Mouse (Mus musculus): ENCODE data around the gene Fam210b.
"Not testable (repeated sequence)": the region's sequence is repeated elsewhere in the genome, so short reads cannot be mapped to it uniquely, and the experiment has no call there.

Fam210b gene

GRCm38 (mm10) chr2:172345258-172345738 is at the start of gene Fam210b:
TSS of gene Fam210b (plus strand) at chr2:172345565.
- peak; percentile 99 for DNase-seq

GRCm38 (mm10) chr2:172298083-172298482 is 47.3 kb upstream of the Fam210b start:
- no peak for DNase-seq

- no peak for DNase-seq
Measured at GRCm38 (mm10) chr2:172298542-172298941, 46.8 kb upstream of the Fam210b start.

DNA sequence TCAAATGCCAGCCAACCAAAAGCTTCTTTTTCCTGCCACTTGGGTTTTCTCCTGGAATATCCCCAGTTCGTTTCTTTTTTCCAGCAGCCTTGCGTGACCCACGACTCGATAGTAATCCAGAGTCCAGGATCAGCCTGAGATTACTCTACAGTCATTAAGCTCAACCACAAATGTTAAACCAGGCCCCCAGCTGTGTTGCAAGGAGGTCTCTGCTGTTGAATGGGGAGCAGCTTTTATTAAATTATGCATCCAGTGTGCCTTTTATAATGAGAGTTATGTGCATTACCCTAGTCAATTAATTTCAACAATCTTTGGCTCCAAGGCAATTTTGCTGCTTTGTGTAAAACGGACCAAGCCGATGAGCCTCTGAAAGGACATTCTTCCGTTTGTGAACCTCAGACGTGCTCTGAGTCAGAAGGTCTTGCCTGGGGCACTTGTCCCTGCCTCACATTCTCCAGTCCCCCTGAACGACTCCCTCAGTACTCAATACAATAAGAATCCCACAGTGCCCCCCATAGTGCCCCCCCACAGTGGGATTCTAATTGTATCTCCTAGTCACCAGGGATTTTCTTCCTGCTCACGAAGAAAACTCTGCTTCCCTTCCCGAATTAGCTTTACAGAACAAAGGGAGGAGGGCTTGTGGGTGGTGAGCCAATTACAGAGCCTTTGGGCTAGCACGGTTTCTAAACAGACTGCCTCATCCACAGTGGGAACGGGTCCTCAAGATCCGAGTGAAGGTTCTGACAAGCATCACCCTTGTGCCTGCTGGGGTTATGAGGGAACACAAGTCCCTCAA is 46.0 kb upstream of the Fam210b start:
- no peak for DNase-seq

- DNase-seq, result no peak
Measured at GRCm38 (mm10) chr2:172302396-172302795, 43.0 kb upstream of the Fam210b start.

GRCm38 (mm10) chr2:172304118-172304708 is 41.2 kb upstream of the Fam210b start:
- no peak for DNase-seq

DNA sequence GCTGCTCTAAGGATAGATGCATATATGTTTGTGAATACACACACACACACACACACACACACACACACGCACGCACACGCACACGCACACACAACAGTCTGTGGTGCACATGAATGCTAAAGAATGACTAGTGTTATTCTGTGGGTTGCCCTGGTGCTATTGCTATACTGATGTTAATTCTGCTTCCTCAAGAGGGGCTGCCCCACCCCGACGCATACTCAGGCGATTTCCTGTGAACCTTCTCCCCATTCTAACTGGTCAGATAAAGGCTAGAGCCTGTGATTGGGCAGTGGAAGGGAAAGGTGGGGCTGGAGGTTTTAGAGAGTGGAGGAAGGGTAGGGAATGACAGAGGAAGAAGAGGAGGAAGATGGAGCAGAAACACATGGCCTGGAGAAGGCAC is 39.8 kb upstream of the Fam210b start:
- not testable (repeated sequence) for DNase-seq

DNA sequence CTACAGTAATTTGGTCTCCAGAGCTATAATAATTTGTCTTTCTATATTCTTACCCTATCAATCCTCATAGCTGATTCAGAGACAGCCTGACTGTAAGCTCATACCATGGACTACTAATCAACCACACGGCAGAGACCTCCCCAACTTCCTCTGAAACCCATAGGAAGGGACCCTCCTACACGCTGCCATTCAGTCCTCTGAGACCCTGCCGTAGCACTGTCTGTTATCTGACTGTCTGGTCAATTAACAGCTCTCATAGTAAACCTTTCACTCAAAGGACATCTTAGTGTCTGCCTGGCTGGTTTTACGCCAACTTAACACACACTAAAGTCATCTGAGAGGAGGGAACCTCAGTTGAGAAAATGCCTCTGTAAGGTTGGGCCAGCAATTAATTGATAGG is 38.8 kb upstream of the Fam210b start:
- no peak for DNase-seq

DNA sequence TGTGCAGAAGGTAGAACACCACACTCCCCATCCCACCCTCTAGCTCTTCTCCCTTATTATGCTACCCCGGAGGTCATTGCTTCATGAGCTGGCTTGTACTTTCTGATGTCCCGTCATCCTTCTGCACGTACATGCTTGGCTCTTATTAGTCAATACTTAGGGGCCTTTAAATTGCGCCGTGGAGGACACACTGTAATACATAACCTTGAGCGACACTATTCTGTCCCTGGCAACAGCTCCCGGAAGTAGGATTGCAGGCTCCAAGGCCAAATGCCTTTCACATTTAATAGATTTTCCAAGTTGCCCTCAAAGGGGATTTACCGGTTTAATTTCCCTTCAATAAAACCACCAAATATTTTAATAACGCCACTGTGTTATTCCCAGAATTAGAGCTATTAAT is 33.6 kb upstream of the Fam210b start:
- DNase-seq, result no peak

DNA sequence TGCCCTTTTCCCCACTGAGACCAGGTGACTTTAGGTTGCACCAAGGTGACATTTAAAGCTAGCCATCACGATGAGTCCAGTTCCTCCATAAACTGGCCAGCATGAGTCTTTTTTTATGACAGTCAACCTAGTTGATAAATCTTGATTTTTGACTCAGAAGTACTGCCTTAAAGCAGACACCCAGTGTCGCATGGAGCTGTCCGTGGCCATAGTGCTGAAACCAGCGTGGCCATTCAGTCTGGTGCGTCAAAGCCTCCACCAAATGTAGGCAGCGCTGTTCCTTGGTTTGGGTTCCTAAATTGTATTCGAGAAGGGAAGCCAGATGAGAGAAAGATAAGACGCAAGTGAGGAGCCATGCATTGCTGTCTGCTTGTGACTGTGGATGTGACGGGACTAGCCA is 24.5 kb upstream of the Fam210b start:
- DNase-seq, result peak; percentile 83

DNA sequence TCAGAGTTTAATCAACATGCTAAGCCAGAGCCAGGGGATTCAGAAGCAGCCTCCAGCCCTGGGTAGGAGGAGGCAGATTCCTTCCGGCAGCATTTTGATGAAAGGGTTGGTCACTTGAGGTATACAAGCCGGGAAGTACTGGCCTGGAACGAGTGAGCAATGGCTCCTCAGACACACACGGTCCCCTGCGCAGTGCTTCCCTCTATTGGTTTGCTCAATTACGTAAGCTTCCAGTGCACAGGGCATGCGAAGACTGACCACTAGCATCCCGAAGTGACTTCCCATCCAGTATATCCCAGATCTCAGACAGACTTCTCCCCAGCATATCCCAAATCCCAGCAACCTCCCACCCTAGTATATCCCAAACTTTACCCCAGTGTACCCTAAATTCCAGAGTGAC is 17.1 kb upstream of the Fam210b start:
- DNase-seq, result no peak

- DNase-seq, result peak; percentile 62
Measured at GRCm38 (mm10) chr2:172329179-172329578, 16.2 kb upstream of the Fam210b start.

- no peak for DNase-seq
Measured at GRCm38 (mm10) chr2:172338206-172338942, 7.0 kb upstream of the Fam210b start.

GRCm38 (mm10) chr2:172340936-172341335 is 4.4 kb upstream of the Fam210b start:
- no peak for DNase-seq

DNA sequence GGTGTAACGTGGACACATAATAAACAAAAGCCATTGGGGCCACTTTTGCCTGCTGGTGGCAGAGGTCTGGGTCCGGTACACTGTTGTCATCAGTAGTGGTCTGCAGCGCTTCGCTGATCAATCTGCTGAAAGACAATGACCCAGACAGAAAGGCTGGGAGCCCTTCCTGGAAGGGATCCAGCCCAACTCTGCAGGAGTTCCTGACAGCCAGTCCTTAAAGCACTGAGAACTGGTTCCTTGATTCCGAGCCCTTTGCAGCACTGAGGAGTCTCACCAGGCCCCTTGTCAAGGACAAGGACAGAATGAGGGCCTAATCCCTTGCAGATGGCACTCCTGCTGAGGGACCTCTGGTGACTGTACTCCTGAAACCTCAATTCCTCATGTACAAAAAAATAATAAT is 3.8 kb upstream of the Fam210b start:
- DNase-seq, result no peak

DNA sequence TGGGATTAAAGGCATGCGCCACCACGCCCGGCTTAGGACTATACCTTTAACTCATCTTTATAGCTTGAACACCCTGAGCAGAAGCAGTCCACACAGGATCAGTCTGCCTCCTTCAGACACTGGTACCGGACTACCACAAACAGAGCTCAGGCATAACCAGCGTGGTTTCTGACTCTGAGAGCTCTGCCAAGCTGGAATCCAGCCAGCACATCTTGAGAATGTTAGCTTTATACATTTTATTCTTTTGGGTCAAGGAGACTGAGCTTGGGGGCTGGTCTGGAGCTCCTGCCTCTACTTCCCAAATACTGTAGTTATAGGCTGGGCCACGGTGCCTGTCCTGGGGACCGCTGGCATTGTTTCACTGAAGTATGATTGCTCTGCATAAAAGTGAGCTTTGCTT is 1.6 kb upstream of the Fam210b start:
- peak; percentile 21 for DNase-seq

- no peak for DNase-seq
Measured at GRCm38 (mm10) chr2:172344669-172345068, 696 bp upstream of the Fam210b start.

DNA sequence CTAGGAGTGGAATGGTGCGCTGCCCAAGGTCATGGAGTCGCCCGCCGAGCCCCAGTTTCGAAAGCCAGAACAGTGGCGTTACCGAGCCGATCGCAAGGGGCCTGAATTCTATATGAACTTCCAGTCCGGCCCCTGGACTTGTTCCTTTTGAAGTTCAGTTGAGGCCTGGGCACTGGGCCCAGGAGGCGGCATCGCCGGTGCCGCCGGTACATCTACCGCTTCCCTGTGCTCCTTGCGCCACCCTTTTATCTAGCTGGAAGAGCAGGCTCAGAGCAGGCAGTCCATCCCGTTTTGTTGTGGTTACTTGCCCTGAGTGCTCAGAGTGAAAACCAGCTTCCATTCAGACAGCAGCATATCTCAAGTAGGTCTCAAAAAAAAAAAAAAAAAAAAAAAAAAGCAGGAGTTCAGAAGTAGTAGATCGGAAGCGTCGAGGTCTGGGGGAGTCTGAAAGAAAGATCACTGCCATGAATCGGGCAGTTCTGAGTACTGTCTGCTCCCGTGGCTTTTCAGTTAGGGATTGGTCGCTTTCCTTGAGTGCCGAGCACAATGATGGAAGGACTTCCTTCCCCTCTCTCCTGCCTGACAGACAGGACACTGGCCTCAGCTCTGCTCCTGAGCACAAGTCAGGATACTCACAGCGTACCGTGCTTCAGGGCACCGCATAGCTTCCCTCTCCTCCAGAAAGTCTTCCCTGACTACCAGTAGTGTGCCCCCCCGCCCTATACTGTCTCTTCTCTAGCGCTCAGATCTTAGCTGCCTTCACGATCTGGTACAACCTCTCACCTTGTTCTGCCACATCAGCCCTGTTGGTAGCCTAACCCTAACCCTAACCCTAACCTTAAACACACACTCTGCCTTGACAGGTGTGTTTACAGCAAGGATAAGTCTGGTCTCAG is 917 bp downstream of the Fam210b start:
- peak; percentile 54 for DNase-seq

DNA sequence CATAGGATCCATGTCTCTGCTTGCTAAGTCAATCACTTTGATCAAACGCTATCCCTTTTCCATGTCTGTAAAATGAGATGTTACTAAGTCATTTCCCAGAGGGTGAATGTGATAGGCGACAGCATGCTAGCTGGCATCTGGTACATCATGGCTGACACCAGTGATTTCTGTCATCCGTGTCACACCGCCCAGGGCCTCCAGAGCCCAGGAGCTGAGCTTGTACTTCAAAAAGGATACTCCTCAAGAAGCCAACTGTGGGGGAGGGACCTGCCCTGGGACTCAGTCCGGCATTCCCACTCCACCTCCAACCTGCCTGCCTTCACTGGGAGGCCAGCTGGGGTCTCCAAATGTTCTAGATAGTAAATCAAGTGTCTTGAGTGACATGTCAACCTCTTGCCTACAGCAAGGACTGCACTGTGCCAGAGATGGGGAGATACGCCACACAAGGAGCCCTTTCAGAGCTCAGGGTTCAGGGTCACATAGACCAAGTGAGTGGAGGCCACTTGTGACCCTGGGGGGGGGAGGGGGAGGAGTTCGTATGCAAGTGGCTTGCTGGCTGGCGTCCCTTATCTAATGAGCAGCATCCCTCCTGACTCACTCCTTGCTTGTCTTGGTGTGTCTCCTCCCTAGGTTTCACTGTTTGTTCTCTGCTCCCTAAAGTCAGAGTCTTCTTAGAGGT is 1.7 kb downstream of the Fam210b start:
- DNase-seq, result peak; percentile 32

DNA sequence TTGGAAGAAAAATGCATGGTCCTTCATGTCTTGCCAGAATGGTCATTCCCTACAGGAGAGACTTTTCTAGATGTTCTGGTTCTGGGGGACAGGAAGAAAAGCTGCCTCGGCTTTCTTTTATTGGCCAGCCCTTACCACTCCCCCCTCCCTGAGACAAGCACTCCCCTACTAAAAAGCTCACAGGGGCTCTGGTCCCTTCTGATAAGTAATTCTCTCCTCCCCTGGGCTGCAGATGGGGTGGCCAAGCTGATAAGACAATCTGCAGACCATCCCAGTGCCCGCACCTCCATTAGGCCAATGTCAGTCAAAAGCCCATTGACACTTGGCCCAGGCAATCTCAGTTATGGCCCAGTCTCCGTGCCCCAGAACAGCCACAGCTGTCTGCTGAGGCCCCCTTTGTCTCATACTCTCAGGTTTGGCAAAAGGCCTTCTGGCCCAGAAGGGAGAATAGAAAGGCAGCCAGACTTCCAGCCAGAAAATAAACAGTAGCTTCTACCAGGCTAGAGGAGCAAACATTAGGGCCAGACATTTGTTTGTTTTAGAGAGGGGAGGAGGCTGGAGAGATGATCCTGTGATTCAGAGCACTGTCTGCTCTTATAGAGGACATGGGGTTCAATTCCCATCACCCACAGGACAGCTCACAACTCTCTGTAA is 3.1 kb downstream of the Fam210b start:
- DNase-seq, result peak; percentile 88

DNA sequence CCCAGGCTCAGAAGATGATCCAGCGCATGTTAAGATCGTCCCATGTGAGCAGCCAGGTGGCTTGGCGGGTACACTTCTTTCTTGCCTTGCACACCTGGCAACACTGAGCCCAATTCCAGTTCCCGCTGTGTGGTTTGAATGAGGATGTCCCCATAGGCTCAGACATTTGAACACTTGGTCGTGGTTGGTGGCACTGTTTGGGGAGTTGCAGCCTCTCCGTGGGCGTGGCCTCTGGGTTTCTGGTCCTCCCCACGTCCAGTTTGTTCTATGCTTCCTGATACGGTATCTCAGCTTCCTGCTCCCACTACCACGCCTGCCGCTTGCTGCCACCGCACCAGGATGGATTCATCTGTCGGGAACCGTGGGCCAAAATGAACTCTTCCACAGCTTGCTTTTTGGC is 4.4 kb downstream of the Fam210b start:
- DNase-seq, result no peak

DNA sequence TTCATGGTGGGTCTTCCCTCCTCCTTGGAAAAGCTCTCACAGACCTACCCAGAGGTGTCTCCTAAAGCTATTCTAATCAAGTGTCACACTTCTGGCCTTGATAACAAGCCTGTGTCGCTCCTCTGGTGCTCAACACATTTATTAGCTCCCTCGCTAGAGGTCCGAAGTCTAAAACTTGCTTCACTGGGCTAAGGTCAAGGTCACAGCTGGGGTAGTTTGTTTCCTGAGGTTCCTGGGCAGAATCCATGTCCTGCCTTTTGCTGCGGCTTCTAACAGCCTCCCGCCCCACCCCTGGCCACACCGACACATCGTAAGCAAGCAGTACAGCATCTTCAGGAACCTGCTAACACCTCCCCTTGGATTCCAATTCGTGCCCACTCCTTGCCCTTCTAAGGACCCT is 5.4 kb downstream of the Fam210b start:
- DNase-seq, result peak; percentile 35
